Mouse (Mus musculus): Measurements from ENCODE around the gene Ms4a4c. TPM values are rescaled to one million over a fixed set of nuclear protein-coding genes. Genes with fewer than 3 reads are reported as not detected.
"Not testable (repeated sequence)": the region's sequence is repeated elsewhere in the genome, so short reads cannot be mapped to it uniquely, and the experiment has no call there.

Ms4a4c gene
- total RNA-seq (2015) (412 and 535 TPM in 2 replicates), total RNA-seq (2017) (446 and 496 TPM in 2 replicates)

- peak; percentile 27; the same call in 1 of the 2 replicates for ATAC-seq (ENCODE audit: poor library complexity, severe bottlenecking)
Observed at GRCm38 (mm10) chr19:11404527-11404926, at the start of gene Ms4a4c. TSS of gene Ms4a4c (plus strand) at chr19:11404770.

- peak; percentile 74 for ATAC-seq (ENCODE audit: poor library complexity, severe bottlenecking)
Observed at GRCm38 (mm10) chr19:11355730-11356129, 48.8 kb upstream of the Ms4a4c start.

- ATAC-seq (ENCODE audit: poor library complexity, severe bottlenecking), result no peak; the same call in 1 of the 2 replicates
Observed at GRCm38 (mm10) chr19:11360106-11360505, 44.5 kb upstream of the Ms4a4c start.

- ATAC-seq (ENCODE audit: poor library complexity, severe bottlenecking), result peak; percentile 47; the same call in 1 of the 2 replicates
Observed at GRCm38 (mm10) chr19:11362002-11362401, 42.6 kb upstream of the Ms4a4c start.

GRCm38 (mm10) chr19:11368310-11368709 lies 36.3 kb upstream of the Ms4a4c start:
- no peak; the same call in 1 of the 2 replicates for ATAC-seq (ENCODE audit: poor library complexity, severe bottlenecking)

- no peak for ATAC-seq (ENCODE audit: poor library complexity, severe bottlenecking)
Observed at GRCm38 (mm10) chr19:11371181-11371580, 33.4 kb upstream of the Ms4a4c start.

- ATAC-seq (ENCODE audit: poor library complexity, severe bottlenecking), result no peak; the same call in 1 of the 2 replicates
Observed at GRCm38 (mm10) chr19:11375273-11375672, 29.3 kb upstream of the Ms4a4c start, which contains the start of gene Ms4a4a. TSS of gene Ms4a4a (plus strand) at chr19:11375523.

- ATAC-seq (ENCODE audit: poor library complexity, severe bottlenecking), result peak; percentile 71
Observed at GRCm38 (mm10) chr19:11376399-11376798, 28.2 kb upstream of the Ms4a4c start.

GRCm38 (mm10) chr19:11387109-11387508 lies 17.5 kb upstream of the Ms4a4c start:
- no peak for ATAC-seq (ENCODE audit: poor library complexity, severe bottlenecking)

GRCm38 (mm10) chr19:11387685-11388084 lies 16.9 kb upstream of the Ms4a4c start:
- no peak for ATAC-seq (ENCODE audit: poor library complexity, severe bottlenecking)

GRCm38 (mm10) chr19:11388949-11389348 lies 15.6 kb upstream of the Ms4a4c start:
- no peak for ATAC-seq (ENCODE audit: poor library complexity, severe bottlenecking)

- no peak for ATAC-seq (ENCODE audit: poor library complexity, severe bottlenecking)
Observed at GRCm38 (mm10) chr19:11395769-11396168, 8.8 kb upstream of the Ms4a4c start.

GRCm38 (mm10) chr19:11407428-11407827 lies 2.9 kb downstream of the Ms4a4c start:
- no peak for ATAC-seq (ENCODE audit: poor library complexity, severe bottlenecking)

- no peak for ATAC-seq (ENCODE audit: poor library complexity, severe bottlenecking)
Observed at GRCm38 (mm10) chr19:11408591-11408990, 4.0 kb downstream of the Ms4a4c start.

- peak; percentile 60 for ATAC-seq (ENCODE audit: poor library complexity, severe bottlenecking)
Observed at GRCm38 (mm10) chr19:11411640-11412039, 7.1 kb downstream of the Ms4a4c start.

GRCm38 (mm10) chr19:11414084-11414483 lies 9.5 kb downstream of the Ms4a4c start:
- no peak for ATAC-seq (ENCODE audit: poor library complexity, severe bottlenecking)

- no peak for ATAC-seq (ENCODE audit: poor library complexity, severe bottlenecking)
Observed at GRCm38 (mm10) chr19:11415581-11415980, 11.0 kb downstream of the Ms4a4c start.

- not testable (repeated sequence) for ATAC-seq (ENCODE audit: poor library complexity, severe bottlenecking)
Observed at GRCm38 (mm10) chr19:11418865-11419264, 14.3 kb downstream of the Ms4a4c start.

GRCm38 (mm10) chr19:11431209-11431608 lies 26.6 kb downstream of the Ms4a4c start:
- peak; percentile 99 for ATAC-seq (ENCODE audit: poor library complexity, severe bottlenecking)

- ATAC-seq (ENCODE audit: poor library complexity, severe bottlenecking), result no peak
Observed at GRCm38 (mm10) chr19:11435058-11435834, 30.7 kb downstream of the Ms4a4c start.

- no peak for ATAC-seq (ENCODE audit: poor library complexity, severe bottlenecking)
Observed at GRCm38 (mm10) chr19:11443338-11443737, 38.8 kb downstream of the Ms4a4c start, which contains the start of gene Ms4a4b. TSS of gene Ms4a4b (plus strand) at chr19:11443553.

GRCm38 (mm10) chr19:11443964-11444363 lies 39.4 kb downstream of the Ms4a4c start:
- ATAC-seq (ENCODE audit: poor library complexity, severe bottlenecking), result no peak

Measured in megakaryocyte, adult 5-6 weeks (primary cell).